Mouse (Mus musculus) heart, adult 2 months (tissue): Measurements from ENCODE around the gene Rpl18a. TPM values are rescaled to one million over a fixed set of nuclear protein-coding genes. Genes with fewer than 3 reads are reported as not detected.

Experiments
- DNase-seq, 2 experiments: peaks; one replicate each; pipeline ENCODE4 v3.0.0; 2021
- H3K27ac ChIP-seq: fragments of 200-600 bp; 2 replicates; pipeline ENCODE4 v1.8.1; 2022
- H3K27me3 ChIP-seq: fragments of 200-500 bp; 2 replicates; pipeline ENCODE4 v1.6.1; 2012; ENCODE audit warnings: mild to moderate bottlenecking, low read length, inconsistent platforms, mixed read lengths; ENCODE audit not compliant: control insufficient read depth, insufficient read depth
- H3K36me3 ChIP-seq: fragments of 200-500 bp; 2 replicates; pipeline ENCODE4 v1.6.1; 2012; ENCODE audit warnings: low read length, inconsistent platforms; ENCODE audit not compliant: control insufficient read depth, insufficient read depth
- H3K4me1 ChIP-seq: fragments of 200-500 bp; 2 replicates; pipeline ENCODE4 v1.6.1; 2011; ENCODE audit warnings: low read length; ENCODE audit not compliant: control insufficient read depth, insufficient read depth
- H3K4me3 ChIP-seq: fragments of 200-600 bp; 2 replicates; pipeline ENCODE4 v1.8.1; 2022
- H3K79me2 ChIP-seq: fragments of 200-500 bp; replicated peaks from 2 replicates; pipeline ENCODE4 v1.6.1; 2012; ENCODE audit warnings: mild to moderate bottlenecking, inconsistent platforms, low read length, moderate library complexity, mixed read lengths; ENCODE audit not compliant: control insufficient read depth, insufficient read depth
- H3K9ac ChIP-seq: fragments of 200-500 bp; 2 replicates; pipeline ENCODE4 v1.6.1; 2012; ENCODE audit warnings: low read depth, mild to moderate bottlenecking, control low read depth, inconsistent platforms, low read length, mixed read lengths
- CTCF ChIP-seq: fragments of 200-600 bp; IDR thresholded peaks from 2 replicates; pipeline ENCODE4 v1.8.1; 2022; ENCODE audit warnings: antibody characterized with exemption, mild to moderate bottlenecking, moderate library complexity
- EP300 ChIP-seq: fragments of 200-500 bp; IDR thresholded peaks from 2 replicates; pipeline ENCODE4 v1.6.1; 2011; ENCODE audit warnings: low read depth, low read length, control low read depth; ENCODE audit not compliant: insufficient read depth
- POLR2A ChIP-seq: fragments of 200-500 bp; IDR thresholded peaks from 2 replicates; pipeline ENCODE4 v1.6.1; 2011; ENCODE audit warnings: mild to moderate bottlenecking, low read depth, low read length, control low read depth; ENCODE audit not compliant: insufficient read depth
- WGBS: fragments of 180-500 bp; shearing (Covaris S2); methylation state at CpG from one replicate; pipeline ENCODE4 v1.1.7; 2018; 5-methylcytosine and 5-hydroxymethylcytosine counted together
- intact Hi-C: fragments of 180-260 bp; cut with DNase I; formaldehyde crosslinking; loops from one replicate; pipeline ENCODE4 v1.15.1; 2025
- polyA plus RNA-seq: library from polyadenylated mRNA; depleted of rRNA; stranded (reverse); fragments of >200 nt; gene quantifications from 2 replicates; pipeline ENCODE4 v1.2.3, GENCODE M21; 2012
- total RNA-seq, 2 experiments: library from RNA; stranded (reverse); gene quantifications; 2 replicates each; pipeline ENCODE4 v1.2.3; 2021

Rpl18a gene
- total and polyA plus RNA-seq, 3 experiments: 909 to 2,387 (median 1,075) TPM

GRCm38 (mm10) chr8:70920049-70920922 is 23.1 kb upstream of the Rpl18a start:
- Histone ChIP-seq H3K27ac (no peak overlapping the region), H3K4me3 (no peak overlapping the region), H3K79me2 (peaks cover 2% of the 10 kb centered on the region), H3K27me3 (no peaks in the 10 kb centered on the region), H3K36me3 (no peaks in the 10 kb centered on the region), H3K9ac (no peak overlapping the region), H3K4me1 (no peaks in the 10 kb centered on the region)
- DNase-seq: peak in 1 of 2 experiments; percentile 12
- 79% methylated on average over 9 of the region's 9 CpGs for WGBS
- TF ChIP-seq POLR2A: no peak
- TF ChIP-seq EP300: no peak
- TF ChIP-seq CTCF: peak; percentile 47
- intact Hi-C loops: loop anchor here (2.0 kb wide), 1 partner anchor 21 kb away; no protein-coding TSS in a partner anchor

- peaks cover 5% of the 10 kb centered on the region for H3K79me2 ChIP-seq
- H3K27ac ChIP-seq: no peak overlapping the region
- H3K4me3 ChIP-seq: no peak overlapping the region
- H3K27me3 ChIP-seq: no peaks in the 10 kb centered on the region
- intact Hi-C loops: no loop called here
- H3K9ac ChIP-seq: no peak overlapping the region
- H3K4me1 ChIP-seq: no peaks in the 10 kb centered on the region
- DNase-seq: no peak
- H3K36me3 ChIP-seq: no peaks in the 10 kb centered on the region
- 94% methylated on average over 17 of the region's 17 CpGs for WGBS
- no peak for TF ChIP-seq EP300
- no peak for TF ChIP-seq POLR2A
- TF ChIP-seq CTCF: no peak
Measured at GRCm38 (mm10) chr8:70914704-70915103, 17.5 kb upstream of the Rpl18a start.

- Histone ChIP-seq H3K79me2 (peaks cover 5% of the 10 kb centered on the region), H3K27ac (no peak overlapping the region), H3K4me3 (no peak overlapping the region), H3K27me3 (no peaks in the 10 kb centered on the region), H3K36me3 (no peaks in the 10 kb centered on the region), H3K4me1 (no peaks in the 10 kb centered on the region), H3K9ac (no peak overlapping the region)
- intact Hi-C loops: no loop called here
- TF ChIP-seq EP300 (no peak), CTCF (no peak), POLR2A (no peak)
- WGBS: 91% methylated on average over 26 of the region's 26 CpGs
- no peak for DNase-seq
Measured at GRCm38 (mm10) chr8:70913523-70913922, 16.3 kb upstream of the Rpl18a start.

GRCm38 (mm10) chr8:70912955-70913354 is 15.7 kb upstream of the Rpl18a start:
- peaks cover 5% of the 10 kb centered on the region for H3K79me2 ChIP-seq
- DNase-seq: no peak
- no peaks in the 10 kb centered on the region for H3K4me1 ChIP-seq
- no peaks in the 10 kb centered on the region for H3K27me3 ChIP-seq
- no peak overlapping the region for H3K9ac ChIP-seq
- no peaks in the 10 kb centered on the region for H3K36me3 ChIP-seq
- 86% methylated on average over 30 of the region's 30 CpGs for WGBS
- no peak overlapping the region for H3K4me3 ChIP-seq
- TF ChIP-seq EP300 (no peak), POLR2A (no peak), CTCF (no peak)
- intact Hi-C loops: no loop called here
- no peak overlapping the region for H3K27ac ChIP-seq

- Histone ChIP-seq H3K79me2 (peaks cover 5% of the 10 kb centered on the region), H3K27ac (no peak overlapping the region), H3K36me3 (no peaks in the 10 kb centered on the region), H3K4me3 (no peak overlapping the region), H3K4me1 (peaks cover 4% of the 10 kb centered on the region), H3K9ac (no peak overlapping the region), H3K27me3 (no peaks in the 10 kb centered on the region)
- no peak for DNase-seq
- 76% methylated on average over 5 of the region's 5 CpGs for WGBS
- TF ChIP-seq POLR2A: no peak
- TF ChIP-seq CTCF: peak; percentile 32
- no peak for TF ChIP-seq EP300
- intact Hi-C loops: no loop called here
Measured at GRCm38 (mm10) chr8:70911596-70911995, 14.4 kb upstream of the Rpl18a start.

GRCm38 (mm10) chr8:70907518-70907917 is 10.3 kb upstream of the Rpl18a start:
- 0 out of 2 replicates have a peak, but pooled peaks cover 3% of the 10 kb centered on the region for H3K79me2 ChIP-seq
- no peak for DNase-seq
- no peaks in the 10 kb centered on the region for H3K27me3 ChIP-seq
- no peak overlapping the region for H3K4me3 ChIP-seq
- TF ChIP-seq CTCF (no peak), POLR2A (no peak), EP300 (no peak)
- intact Hi-C loops: no loop called here
- no peak overlapping the region for H3K27ac ChIP-seq
- no peak overlapping the region for H3K9ac ChIP-seq
- H3K4me1 ChIP-seq: peaks cover 10% of the 10 kb centered on the region
- H3K36me3 ChIP-seq: no peaks in the 10 kb centered on the region
- WGBS: 62% methylated on average over 2 of the region's 2 CpGs
